Mouse (Mus musculus): Measurements from ENCODE around the gene Ugcg. TPM values are rescaled to one million over a fixed set of nuclear protein-coding genes. Genes with fewer than 3 reads are reported as not detected.

The Ugcg gene
- total and polyA plus RNA-seq, 2 experiments from 2014 or later = 6.2 to 19.2 TPM

- TF ChIP-seq CTCF (IDR thresholded peaks at IDR 0.05; ENCODE audit: low read depth) (no peak), EP300 (IDR thresholded peaks at IDR 0.05; ENCODE audit: low read depth) (no peak)
- Histone ChIP-seq H3K27me3 (ENCODE audit: control insufficient read depth, insufficient read depth, low read length) (no peaks in the 10 kb centered on the region), H3K4me3 (ENCODE audit: low read depth, low read length) (no peak overlapping the region), H3K4me2 (ENCODE audit: low read depth, low read length) (no peak overlapping the region), H3K4me1 (ENCODE audit: control insufficient read depth, insufficient read depth) (no peaks in the 10 kb centered on the region), H3K36me3 (replicated peaks; ENCODE audit: control insufficient read depth, insufficient read depth, low read length) (peaks cover 54% of the 10 kb centered on the region), H3K27ac (ENCODE audit: low read depth) (no peak overlapping the region), H3K9ac (replicated peaks; ENCODE audit: low read depth, low read length) (no peak overlapping the region), H3K9me3 (replicated peaks; ENCODE audit: control insufficient read depth, low read length) (no peaks in the 10 kb centered on the region)
- 87% methylated on average over 7 of the region's 7 CpGs for whole genome bisulfite sequencing
- DNase-seq (ENCODE audit: low spot score) (no peak), ATAC-seq (ENCODE audit: insufficient read depth, low read depth) (no peak)
Measured at GRCm38 (mm10) chr4:59218154-59218553, 29.1 kb downstream of the Ugcg start.

DNA sequence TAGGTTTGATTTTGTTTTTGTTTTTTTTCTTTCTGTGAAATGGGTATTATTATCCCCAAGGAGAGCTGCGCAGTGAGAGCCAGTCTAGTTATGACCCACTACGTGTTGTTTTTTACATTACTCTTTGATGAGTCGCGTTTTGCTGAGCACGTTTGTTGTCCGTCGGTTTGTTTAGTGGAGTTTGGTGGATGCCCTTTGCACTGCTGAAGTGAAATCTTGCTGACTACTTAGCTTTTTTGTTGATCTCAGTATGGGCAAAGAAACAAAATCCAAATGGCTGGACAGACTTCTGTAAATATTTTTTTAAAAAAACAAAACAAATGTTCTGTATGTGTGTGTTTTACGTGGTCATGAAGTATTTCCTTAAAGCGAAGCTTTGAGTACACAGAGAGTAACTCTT is 33.2 kb downstream of the Ugcg start:
- no peaks in the 10 kb centered on the region for H3K4me1 ChIP-seq (ENCODE audit: control insufficient read depth, insufficient read depth)
- no peak overlapping the region for H3K27ac ChIP-seq (ENCODE audit: low read depth)
- no peak overlapping the region for H3K4me3 ChIP-seq (ENCODE audit: low read depth, low read length)
- no peak for ATAC-seq (ENCODE audit: insufficient read depth, low read depth)
- H3K27me3 ChIP-seq (ENCODE audit: control insufficient read depth, insufficient read depth, low read length) = no peaks in the 10 kb centered on the region
- H3K4me2 ChIP-seq (ENCODE audit: low read depth, low read length) = no peak overlapping the region
- DNase-seq (ENCODE audit: low spot score) = no peak
- no peak for TF ChIP-seq EP300 (IDR thresholded peaks at IDR 0.05; ENCODE audit: low read depth)
- TF ChIP-seq CTCF (IDR thresholded peaks at IDR 0.05; ENCODE audit: low read depth) = no peak
- peaks cover 38% of the 10 kb centered on the region for H3K36me3 ChIP-seq (replicated peaks; ENCODE audit: control insufficient read depth, insufficient read depth, low read length)
- no peak overlapping the region for H3K9ac ChIP-seq (replicated peaks; ENCODE audit: low read depth, low read length)
- H3K9me3 ChIP-seq (replicated peaks; ENCODE audit: control insufficient read depth, low read length) = no peaks in the 10 kb centered on the region
- 89% methylated on average over 9 of the region's 9 CpGs for WGBS

- ATAC-seq (ENCODE audit: insufficient read depth, low read depth) (no peak), DNase-seq (ENCODE audit: low spot score) (no peak)
- H3K4me1 ChIP-seq (ENCODE audit: control insufficient read depth, insufficient read depth) = no peaks in the 10 kb centered on the region
- WGBS = 70% methylated on average over 5 of the region's 5 CpGs
- H3K9me3 ChIP-seq (replicated peaks; ENCODE audit: control insufficient read depth, low read length) = no peaks in the 10 kb centered on the region
- no peak overlapping the region for H3K27ac ChIP-seq (ENCODE audit: low read depth)
- H3K36me3 ChIP-seq (replicated peaks; ENCODE audit: control insufficient read depth, insufficient read depth, low read length) = peaks cover 34% of the 10 kb centered on the region
- no peaks in the 10 kb centered on the region for H3K27me3 ChIP-seq (ENCODE audit: control insufficient read depth, insufficient read depth, low read length)
- H3K4me2 ChIP-seq (ENCODE audit: low read depth, low read length) = no peak overlapping the region
- TF ChIP-seq CTCF (IDR thresholded peaks at IDR 0.05; ENCODE audit: low read depth) = no peak
- TF ChIP-seq EP300 (IDR thresholded peaks at IDR 0.05; ENCODE audit: low read depth) = no peak
- H3K9ac ChIP-seq (replicated peaks; ENCODE audit: low read depth, low read length) = no peak overlapping the region
- no peak overlapping the region for H3K4me3 ChIP-seq (ENCODE audit: low read depth, low read length)
Measured at GRCm38 (mm10) chr4:59223055-59223615, 34.1 kb downstream of the Ugcg start.

- Histone ChIP-seq H3K27me3 (ENCODE audit: control insufficient read depth, insufficient read depth, low read length) (no peaks in the 10 kb centered on the region), H3K4me2 (ENCODE audit: low read depth, low read length) (no peak overlapping the region), H3K9me3 (replicated peaks; ENCODE audit: control insufficient read depth, low read length) (no peaks in the 10 kb centered on the region), H3K36me3 (replicated peaks; ENCODE audit: control insufficient read depth, insufficient read depth, low read length) (peaks cover 20% of the 10 kb centered on the region), H3K27ac (ENCODE audit: low read depth) (no peak overlapping the region), H3K4me1 (ENCODE audit: control insufficient read depth, insufficient read depth) (no peaks in the 10 kb centered on the region), H3K4me3 (ENCODE audit: low read depth, low read length) (no peak overlapping the region), H3K9ac (replicated peaks; ENCODE audit: low read depth, low read length) (no peak overlapping the region)
- WGBS = 75% methylated on average over 4 of the region's 4 CpGs
- no peak for TF ChIP-seq EP300 (IDR thresholded peaks at IDR 0.05; ENCODE audit: low read depth)
- TF ChIP-seq CTCF (IDR thresholded peaks at IDR 0.05; ENCODE audit: low read depth) = no peak
- DNase-seq (ENCODE audit: low spot score) (no peak), ATAC-seq (ENCODE audit: insufficient read depth, low read depth) (no peak)
Measured at GRCm38 (mm10) chr4:59224889-59225288, 35.8 kb downstream of the Ugcg start.

- TF ChIP-seq CTCF (IDR thresholded peaks at IDR 0.05; ENCODE audit: low read depth) = no peak
- no peak for TF ChIP-seq EP300 (IDR thresholded peaks at IDR 0.05; ENCODE audit: low read depth)
- ATAC-seq (ENCODE audit: insufficient read depth, low read depth) = no peak
- Histone ChIP-seq H3K36me3 (replicated peaks; ENCODE audit: control insufficient read depth, insufficient read depth, low read length) (peaks cover 15% of the 10 kb centered on the region), H3K4me3 (ENCODE audit: low read depth, low read length) (no peak overlapping the region), H3K4me2 (ENCODE audit: low read depth, low read length) (no peak overlapping the region), H3K4me1 (ENCODE audit: control insufficient read depth, insufficient read depth) (no peaks in the 10 kb centered on the region), H3K9me3 (replicated peaks; ENCODE audit: control insufficient read depth, low read length) (no peaks in the 10 kb centered on the region), H3K9ac (replicated peaks; ENCODE audit: low read depth, low read length) (no peak overlapping the region), H3K27me3 (ENCODE audit: control insufficient read depth, insufficient read depth, low read length) (no peaks in the 10 kb centered on the region), H3K27ac (ENCODE audit: low read depth) (no peak overlapping the region)
- no peak for DNase-seq (ENCODE audit: low spot score)
- WGBS = 87% methylated on average over 9 of the region's 9 CpGs
Measured at GRCm38 (mm10) chr4:59227047-59227446, 38.0 kb downstream of the Ugcg start.

DNA sequence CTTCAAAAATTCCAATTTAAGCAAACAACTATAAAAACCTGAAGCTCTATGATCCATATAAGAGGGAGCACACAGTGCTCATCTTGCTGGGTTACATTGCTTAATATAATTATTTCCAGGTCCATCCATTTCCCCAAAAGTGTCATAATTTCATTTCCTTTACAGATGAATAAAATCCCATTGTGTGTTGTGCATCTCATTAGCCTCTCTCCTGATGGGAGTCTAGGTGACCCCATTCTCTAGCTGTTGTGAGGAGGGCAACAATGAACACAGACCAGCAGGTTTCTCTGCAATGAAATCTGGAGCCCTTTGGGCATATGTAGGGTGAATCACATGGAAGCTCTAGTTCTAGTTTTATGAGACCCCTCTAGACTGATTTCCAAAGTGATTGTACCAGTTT is 39.9 kb downstream of the Ugcg start:
- H3K9me3 ChIP-seq (replicated peaks; ENCODE audit: control insufficient read depth, low read length) = no peaks in the 10 kb centered on the region
- TF ChIP-seq EP300 (IDR thresholded peaks at IDR 0.05; ENCODE audit: low read depth) (no peak), CTCF (IDR thresholded peaks at IDR 0.05; ENCODE audit: low read depth) (no peak)
- no peak for DNase-seq (ENCODE audit: low spot score)

More for the DNA sequence above, 39.9 kb downstream of the Ugcg start:
- no peak for ATAC-seq (ENCODE audit: insufficient read depth, low read depth)
- Histone ChIP-seq H3K4me1 (ENCODE audit: control insufficient read depth, insufficient read depth) (no peaks in the 10 kb centered on the region), H3K4me3 (ENCODE audit: low read depth, low read length) (no peak overlapping the region), H3K27ac (ENCODE audit: low read depth) (no peak overlapping the region), H3K4me2 (ENCODE audit: low read depth, low read length) (no peak overlapping the region), H3K27me3 (ENCODE audit: control insufficient read depth, insufficient read depth, low read length) (no peaks in the 10 kb centered on the region), H3K36me3 (replicated peaks; ENCODE audit: control insufficient read depth, insufficient read depth, low read length) (0 out of 2 replicates have a peak, but pooled peaks cover 3% of the 10 kb centered on the region), H3K9ac (replicated peaks; ENCODE audit: low read depth, low read length) (no peak overlapping the region)
